Mouse (Mus musculus) lung, postnatal 4 days (tissue): ENCODE results near the gene Vmn1r27.

Experiments
- DNase-seq, 2 experiments: peaks; one replicate each; pipeline ENCODE4 v3.0.0; 2021

The Vmn1r27 gene

GRCm38 (mm10) chr6:58218721-58219120 lies at the start of gene Vmn1r27:
Gene Vmn1r27, minus strand, starts transcription at chr6:58218821.
- DNase-seq: no peak

- DNase-seq: no peak
These were observed 43.1 kb upstream of the Vmn1r27 start, which contains the start of gene Vmn1r28 for GRCm38 (mm10) chr6:58261737-58262136. Gene Vmn1r28, plus strand, starts transcription at chr6:58262037.

- no peak for DNase-seq
These were observed 2.5 kb downstream of the Vmn1r27 start for GRCm38 (mm10) chr6:58216119-58216518.
